Mouse (Mus musculus): ENCODE measurements around the gene Il1rl1.

- TF ChIP-seq HCFC1 (IDR thresholded peaks at IDR 0.05; ENCODE audit: borderline replicate concordance, insufficient read depth, low read length) (no peak), MAFK (IDR thresholded peaks at IDR 0.05; ENCODE audit: insufficient read depth, low read depth, low read length) (no peak), ZC3H11A (IDR thresholded peaks at IDR 0.05; ENCODE audit: borderline replicate concordance, low read depth, low read length) (no peak), CHD2 (IDR thresholded peaks at IDR 0.05; ENCODE audit: low read depth, low read length) (no peak), ZNF384 (IDR thresholded peaks at IDR 0.05; ENCODE audit: low read depth, low read length) (no peak)
Measured at GRCm38 (mm10) chr1:40404682-40405081, 24.7 kb upstream of the Il1rl1 start.
